Mouse (Mus musculus) heart, adult 9 months (tissue): ENCODE results near the gene Litaf.
"Not testable (repeated sequence)": the region's sequence is repeated elsewhere in the genome, so short reads cannot be mapped to it uniquely, and the experiment has no call there.

Source experiments
- DNase-seq, 2 experiments: peaks; one replicate each; pipeline ENCODE4 v3.0.0; 2022; ENCODE audit warnings: low spot score in 2 of 2

The Litaf gene

GRCm38 (mm10) chr16:11023618-11024017 is 42.3 kb downstream of the Litaf start:
- DNase-seq, result no peak

GRCm38 (mm10) chr16:11022113-11022489 is 43.9 kb downstream of the Litaf start:
- DNase-seq, result no peak

GRCm38 (mm10) chr16:11021403-11022112 is 44.4 kb downstream of the Litaf start:
- no peak for DNase-seq

GRCm38 (mm10) chr16:11017807-11018595 is 48.0 kb downstream of the Litaf start:
- DNase-seq, result no peak

- no peak for DNase-seq
These were observed 49.6 kb downstream of the Litaf start for GRCm38 (mm10) chr16:11016353-11016752.

GRCm38 (mm10) chr16:11014407-11014806 is 51.5 kb downstream of the Litaf start:
- DNase-seq, result no peak

GRCm38 (mm10) chr16:11013464-11014147 is 52.4 kb downstream of the Litaf start:
- DNase-seq, result not testable (repeated sequence)

- peak; percentile 63 to 71 for DNase-seq
These were observed 53.1 kb downstream of the Litaf start for GRCm38 (mm10) chr16:11012571-11013463.

- DNase-seq, result no peak
These were observed 54.0 kb downstream of the Litaf start for GRCm38 (mm10) chr16:11011939-11012338.

- DNase-seq, result no peak
These were observed 54.8 kb downstream of the Litaf start for GRCm38 (mm10) chr16:11011206-11011605.

- no peak for DNase-seq
These were observed 55.7 kb downstream of the Litaf start for GRCm38 (mm10) chr16:11010270-11010669.

GRCm38 (mm10) chr16:11008162-11008991 is 57.6 kb downstream of the Litaf start:
- DNase-seq, result peak; percentile 94 to 96

GRCm38 (mm10) chr16:11006100-11006499 is 59.9 kb downstream of the Litaf start:
- peak; percentile 39 to 77 for DNase-seq

GRCm38 (mm10) chr16:11001703-11002659 is 64.0 kb downstream of the Litaf start:
- DNase-seq, result no peak

GRCm38 (mm10) chr16:10999809-11000208 is 66.1 kb downstream of the Litaf start:
- DNase-seq, result no peak

- DNase-seq, result no peak
These were observed 67.7 kb downstream of the Litaf start for GRCm38 (mm10) chr16:10998224-10998623.

- DNase-seq, result no peak
These were observed 69.4 kb downstream of the Litaf start for GRCm38 (mm10) chr16:10996576-10996975.

GRCm38 (mm10) chr16:10993032-10993744 is 72.8 kb downstream of the Litaf start:
- DNase-seq, result peak; percentile 94
